Mouse (Mus musculus): ENCODE data around the gene Mcts2.
A peak's percentile ranks its signal among the peaks of the same experiment; 100 is the strongest.

The Mcts2 gene

GRCm38 (mm10) chr2:152726751-152727335 lies 40.0 kb downstream of the Mcts2 start:
- no peak for DNase-seq

- DNase-seq: no peak
Observed at GRCm38 (mm10) chr2:152727795-152728510, 41.1 kb downstream of the Mcts2 start.

- no peak for DNase-seq
Observed at GRCm38 (mm10) chr2:152728594-152728993, 41.8 kb downstream of the Mcts2 start.

GRCm38 (mm10) chr2:152729013-152729635 lies 42.3 kb downstream of the Mcts2 start:
- no peak for DNase-seq

GRCm38 (mm10) chr2:152729636-152730020 lies 42.8 kb downstream of the Mcts2 start:
- no peak for DNase-seq

- no peak for DNase-seq
Observed at GRCm38 (mm10) chr2:152733201-152733600, 46.4 kb downstream of the Mcts2 start.

GRCm38 (mm10) chr2:152734501-152734900 lies 47.7 kb downstream of the Mcts2 start:
- no peak for DNase-seq

- peak; percentile 90 for DNase-seq
Observed at GRCm38 (mm10) chr2:152734984-152735383, 48.1 kb downstream of the Mcts2 start.

- DNase-seq: peak; percentile 46
Observed at GRCm38 (mm10) chr2:152736090-152736601, 49.3 kb downstream of the Mcts2 start, which contains the start of gene Id1. Gene Id1 (plus strand): TSS chr2:152736251.

GRCm38 (mm10) chr2:152736748-152737147 lies 49.9 kb downstream of the Mcts2 start:
- DNase-seq: peak; percentile 14
